Mouse (Mus musculus): ENCODE data around the gene Gpatch8.
"Not testable (repeated sequence)": the region's sequence is repeated elsewhere in the genome, so short reads cannot be mapped to it uniquely, and the experiment has no call there.

The Gpatch8 gene

DNA sequence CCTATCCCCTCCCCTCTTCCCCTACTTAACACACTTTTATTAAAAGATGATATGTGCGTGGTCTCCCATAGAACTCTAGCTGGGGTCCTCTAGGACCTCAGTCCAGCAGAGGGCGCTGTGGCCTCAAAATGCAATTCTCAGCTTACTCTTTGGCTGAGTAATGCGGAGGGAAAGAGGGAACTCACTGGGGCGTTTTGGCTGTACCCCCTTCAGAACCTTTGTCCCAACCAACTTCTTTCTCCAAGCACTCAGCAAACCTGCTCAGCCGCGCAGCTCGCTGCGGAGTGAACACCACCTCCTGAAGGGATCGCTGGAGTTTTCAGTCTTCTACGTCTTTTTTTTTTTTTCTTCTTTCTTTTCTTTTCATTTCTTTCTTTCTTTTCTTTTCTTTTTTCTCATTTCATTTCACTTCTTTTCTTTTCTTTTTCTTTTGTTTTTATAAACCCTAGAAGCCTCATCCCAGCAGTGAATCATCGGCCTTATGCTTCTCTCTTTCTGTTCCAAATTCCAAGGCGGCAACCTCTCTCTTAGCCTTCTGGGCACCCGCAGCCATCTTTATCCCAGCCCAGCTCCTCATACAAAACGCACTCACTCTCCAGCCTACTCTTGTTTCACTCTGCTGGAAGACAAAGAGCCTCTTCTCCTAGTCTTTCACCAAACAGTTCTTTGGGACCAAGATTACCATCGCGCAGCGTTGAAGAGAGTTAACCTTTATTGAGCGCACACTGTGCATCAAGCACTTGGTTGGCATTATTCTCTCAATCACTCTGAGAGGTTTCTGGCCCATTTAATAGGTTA, 16.9 kb upstream of the Gpatch8 start:
- peak; percentile 90 for DNase-seq (ENCODE audit: low spot score)

GRCm38 (mm10) chr11:102568756-102569377, 12.7 kb upstream of the Gpatch8 start:
- no peak for DNase-seq (ENCODE audit: low spot score)

GRCm38 (mm10) chr11:102568191-102568590, 12.0 kb upstream of the Gpatch8 start:
- no peak for DNase-seq (ENCODE audit: low spot score)

- no peak for DNase-seq (ENCODE audit: low spot score)
Measured at GRCm38 (mm10) chr11:102567723-102568122, 11.5 kb upstream of the Gpatch8 start.

DNA sequence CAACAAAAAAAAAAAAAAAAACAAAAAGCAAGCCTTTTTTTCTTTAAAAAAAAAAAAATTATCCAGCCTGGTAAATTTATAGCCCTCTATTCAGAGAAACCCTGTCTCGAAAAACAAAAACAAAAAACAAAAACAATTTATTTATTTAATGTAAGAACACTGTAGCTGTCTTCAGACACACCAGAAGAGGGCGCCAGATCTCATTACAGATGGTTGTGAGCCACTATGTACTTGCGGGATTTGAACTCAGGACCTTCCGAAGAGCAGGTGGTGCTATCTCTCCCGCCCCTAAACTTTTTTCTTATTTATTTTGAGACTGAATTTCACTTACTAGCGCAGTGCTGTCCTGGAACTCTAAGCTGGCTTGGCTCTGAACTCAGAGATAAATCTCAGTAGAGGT, 11.0 kb upstream of the Gpatch8 start:
- no peak for DNase-seq (ENCODE audit: low spot score)

DNA sequence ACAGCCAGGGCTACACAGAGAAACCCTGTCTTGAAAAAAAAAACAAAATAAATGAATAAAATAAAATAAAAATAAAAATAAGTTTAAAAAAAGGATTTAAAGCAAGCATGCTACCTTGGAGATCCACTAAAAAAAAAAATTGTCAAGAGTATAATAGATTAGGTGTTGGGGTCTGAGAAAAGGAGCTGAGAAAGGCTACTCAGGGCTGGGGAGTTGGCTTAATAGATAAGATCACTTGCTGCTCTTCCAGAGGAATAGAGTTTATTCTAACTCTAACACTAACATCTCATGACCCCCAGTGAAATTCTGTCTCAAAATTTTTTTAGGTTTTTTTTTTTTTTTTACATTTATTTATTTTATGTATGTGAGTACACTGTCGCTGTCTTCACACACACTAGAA, 10.1 kb upstream of the Gpatch8 start:
- DNase-seq (ENCODE audit: low spot score) = no peak

DNA sequence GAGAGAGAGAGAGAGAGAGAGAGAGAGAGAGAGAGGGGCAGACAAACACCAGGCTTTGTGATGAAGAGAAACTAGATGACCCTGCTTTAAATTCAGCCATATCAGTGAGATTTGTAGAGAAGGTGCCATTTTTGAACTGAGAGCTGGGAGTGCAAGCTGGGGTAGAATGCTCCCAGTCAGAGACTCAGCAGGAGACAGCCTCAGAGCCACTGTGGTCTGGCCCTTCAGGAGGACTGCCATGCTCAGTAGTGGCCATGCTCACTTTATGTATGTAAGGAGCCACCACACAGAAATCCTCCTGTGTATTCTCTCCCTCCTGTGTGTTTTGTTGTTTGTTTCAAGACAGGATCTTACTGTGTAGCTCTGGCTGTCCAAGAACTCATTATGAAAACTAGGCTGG, 9.5 kb upstream of the Gpatch8 start:
- DNase-seq (ENCODE audit: low spot score) = no peak

DNA sequence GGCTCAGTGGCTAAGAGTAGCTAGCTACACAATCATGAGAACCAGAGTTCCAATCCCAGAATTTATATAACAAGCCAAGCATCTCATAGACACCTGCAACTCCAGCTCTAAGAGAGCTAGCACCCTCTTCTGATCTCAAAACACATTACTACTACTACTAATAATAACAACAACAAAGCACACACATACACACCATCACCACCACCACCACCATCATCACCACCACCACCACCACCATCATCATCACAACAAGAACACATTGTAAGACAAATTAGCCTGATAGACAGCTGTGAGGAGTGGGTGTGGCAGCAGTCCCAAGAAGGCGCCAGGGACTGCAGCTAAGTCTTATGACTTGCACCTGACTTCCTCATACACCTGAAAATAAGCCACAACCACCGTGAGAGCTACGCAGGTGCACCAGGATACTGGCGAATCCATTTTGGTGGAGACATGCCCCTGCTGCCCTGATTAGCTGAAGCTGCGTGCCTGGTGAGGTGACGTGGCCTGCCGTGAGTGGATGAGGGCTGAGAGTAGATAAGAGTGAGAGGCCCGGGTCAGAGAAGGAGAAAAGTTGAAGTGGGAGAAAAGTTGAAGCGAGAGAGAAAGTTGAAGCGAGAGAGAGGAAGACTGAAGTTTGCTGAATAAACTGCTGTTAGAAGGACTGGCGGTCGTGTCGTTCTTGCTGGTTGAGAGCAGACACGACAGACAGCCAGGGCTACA, 8.9 kb upstream of the Gpatch8 start:
- DNase-seq (ENCODE audit: low spot score) = not testable (repeated sequence)

GRCm38 (mm10) chr11:102558704-102559103, 2.5 kb upstream of the Gpatch8 start:
- DNase-seq (ENCODE audit: low spot score) = no peak

DNA sequence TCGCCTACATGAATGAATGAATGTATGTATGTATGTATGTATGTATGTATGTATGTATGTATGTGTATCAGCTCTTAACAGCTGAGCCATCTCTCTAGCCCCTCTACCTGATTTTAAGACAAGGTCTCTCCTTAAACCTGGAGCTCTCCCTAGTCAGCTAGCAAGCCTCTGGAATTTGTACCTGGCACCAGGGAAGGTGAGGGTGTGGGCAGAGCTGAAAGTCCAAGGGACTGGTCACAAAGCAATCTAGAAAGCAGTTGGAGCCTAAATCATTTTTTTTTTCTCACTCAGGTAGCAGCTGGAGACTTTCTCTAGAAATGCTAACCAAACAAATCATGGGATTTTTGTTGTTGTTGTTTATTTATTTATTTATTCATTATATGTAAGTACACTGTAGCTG, 1.2 kb upstream of the Gpatch8 start:
- DNase-seq (ENCODE audit: low spot score) = no peak

DNA sequence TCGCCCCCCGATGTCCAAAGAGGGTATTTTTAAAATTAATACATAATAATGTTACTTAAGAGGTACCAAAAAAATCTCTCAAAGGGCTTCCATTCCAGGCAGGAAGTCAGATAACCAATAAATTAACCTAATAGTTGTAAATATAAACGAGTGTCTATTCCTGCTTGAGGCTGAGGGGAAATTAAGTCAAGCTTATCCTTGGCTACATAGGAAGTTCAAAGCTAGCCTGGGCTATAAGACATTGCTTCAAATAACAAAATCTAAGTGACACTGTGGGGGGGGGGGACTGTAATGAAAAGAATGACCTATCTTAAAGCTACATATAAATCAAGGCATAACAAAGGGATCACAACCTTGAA, 503 bp upstream of the Gpatch8 start:
- no peak for DNase-seq (ENCODE audit: low spot score)

DNA sequence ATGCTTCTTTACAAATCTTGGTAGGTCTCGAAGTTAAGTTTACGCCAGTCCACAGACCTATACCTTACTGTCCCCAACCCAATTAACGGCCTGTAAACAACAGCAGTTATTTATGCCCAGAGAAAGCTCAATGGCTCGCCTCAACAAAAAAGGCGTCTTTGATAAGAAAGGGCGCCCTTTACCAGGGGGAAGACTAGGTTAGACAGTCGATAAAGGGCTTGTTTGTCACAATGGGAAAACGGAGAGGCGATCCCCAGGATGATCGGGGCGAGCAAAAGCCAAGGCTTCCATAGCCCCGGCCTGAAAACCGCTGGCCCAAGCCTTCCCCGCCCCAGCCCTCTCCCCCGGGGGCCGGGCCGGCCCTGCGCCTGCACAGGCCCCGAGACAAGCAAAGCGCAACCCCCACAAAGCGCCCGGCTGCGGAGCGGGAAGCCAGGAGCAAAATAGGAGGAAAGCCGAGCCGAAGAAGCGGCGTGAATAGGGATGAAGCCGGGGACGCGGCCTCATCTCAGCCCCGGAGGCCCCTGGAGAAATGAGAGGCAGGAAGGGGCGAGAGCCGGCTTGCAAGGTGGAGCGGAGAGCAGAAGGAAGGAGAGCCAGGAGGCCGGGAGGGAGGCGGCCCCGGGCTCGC, 677 bp downstream of the Gpatch8 start:
- DNase-seq (ENCODE audit: low spot score) = peak; percentile 31

DNA sequence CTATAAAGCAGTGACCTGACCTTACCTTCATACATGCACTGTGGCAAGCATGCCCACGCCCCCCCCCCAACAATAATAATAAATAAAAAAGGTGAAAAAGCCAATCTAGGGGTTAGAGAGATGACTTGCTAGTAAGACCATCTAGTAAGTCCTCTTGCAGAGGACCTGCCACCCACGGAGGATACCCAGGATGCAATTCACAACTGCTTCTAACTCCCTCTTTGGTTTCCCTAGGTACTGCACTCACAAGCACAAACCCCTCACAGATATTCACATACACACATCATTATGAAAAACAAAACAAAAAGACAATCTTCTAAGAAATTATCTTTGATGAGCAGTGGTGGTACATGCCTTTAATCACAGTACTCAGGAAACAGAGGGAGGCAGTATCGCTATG, 4.1 kb downstream of the Gpatch8 start:
- no peak for DNase-seq (ENCODE audit: low spot score)

DNA sequence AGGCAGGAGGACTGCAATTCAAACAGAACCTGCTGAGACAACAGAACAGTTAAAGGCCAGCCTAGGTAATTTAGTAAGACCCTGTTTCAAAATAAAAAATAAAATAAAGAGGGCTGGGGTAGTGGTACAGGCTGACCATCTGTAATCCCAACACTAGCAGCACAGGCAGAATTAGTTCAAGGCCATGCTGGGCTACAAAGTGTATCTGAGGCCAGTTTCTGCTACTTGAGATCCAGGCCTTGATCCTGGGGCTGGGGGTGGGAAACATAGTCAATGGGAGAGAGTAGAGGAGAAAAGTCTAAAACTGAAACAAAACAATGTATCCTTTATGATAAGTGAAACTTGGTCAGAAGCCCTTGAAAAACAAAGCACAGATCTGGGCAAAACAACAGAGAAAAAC, 5.0 kb downstream of the Gpatch8 start:
- no peak for DNase-seq (ENCODE audit: low spot score)

DNA sequence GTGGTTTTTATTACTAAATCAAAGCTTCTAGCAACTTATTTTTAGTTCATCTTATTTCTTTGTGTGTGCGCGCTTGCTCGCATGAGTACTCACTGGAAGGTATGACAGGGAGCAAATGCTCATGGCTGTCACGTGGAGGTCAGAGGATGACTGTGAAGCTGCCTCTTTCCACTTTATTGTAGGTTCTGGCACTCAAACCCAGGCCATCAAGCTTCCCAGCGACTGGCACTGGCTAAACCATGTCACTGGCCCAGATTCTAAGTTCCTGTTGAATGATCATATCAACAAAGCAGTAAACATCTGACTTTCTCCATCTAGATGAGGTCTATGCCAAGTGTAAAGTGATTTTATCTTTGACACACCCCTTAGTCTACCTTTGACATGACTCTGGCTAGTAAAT, 14.7 kb downstream of the Gpatch8 start:
- no peak for DNase-seq (ENCODE audit: low spot score)

DNA sequence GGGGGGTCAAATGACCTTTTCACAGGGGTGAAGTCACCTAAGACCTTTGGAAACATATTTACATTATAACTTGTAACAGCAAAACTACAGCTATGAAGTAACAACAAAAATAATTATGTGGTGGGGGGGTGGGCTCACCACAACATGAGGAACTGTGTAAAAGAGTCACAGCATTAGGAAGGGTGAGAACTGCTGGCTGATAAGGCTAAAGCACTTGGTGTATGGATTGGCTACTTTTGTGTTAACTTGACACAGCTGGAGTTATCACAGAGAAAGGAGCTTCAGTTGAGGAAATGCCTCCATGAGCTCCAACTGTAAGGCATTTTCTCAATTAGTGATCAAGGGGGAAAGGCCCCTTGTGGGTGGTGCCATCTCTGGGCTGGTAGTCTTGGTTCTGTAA, 15.9 kb downstream of the Gpatch8 start:
- not testable (repeated sequence) for DNase-seq (ENCODE audit: low spot score)

DNA sequence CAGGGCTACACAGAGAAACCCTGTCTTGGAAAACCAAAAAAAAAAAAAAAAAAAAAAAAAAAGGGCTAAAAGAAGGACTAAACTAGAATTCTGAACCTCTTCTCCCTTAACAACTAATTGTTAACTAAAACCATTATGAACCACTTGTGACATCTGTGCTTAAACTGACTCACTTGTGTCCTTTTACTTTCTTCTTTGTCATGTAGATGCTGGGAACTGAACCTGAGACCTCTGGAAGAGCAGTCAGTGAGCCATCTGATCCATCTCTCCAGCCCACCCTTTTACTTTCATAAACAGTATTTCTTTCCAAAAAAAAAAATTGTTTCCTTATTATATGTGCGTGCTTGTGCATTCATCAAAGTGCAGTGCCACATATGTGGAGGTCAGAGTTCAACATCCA, 16.5 kb downstream of the Gpatch8 start:
- DNase-seq (ENCODE audit: low spot score) = no peak

GRCm38 (mm10) chr11:102536210-102536609, 20.0 kb downstream of the Gpatch8 start:
- peak; percentile 72 for DNase-seq (ENCODE audit: low spot score)

DNA sequence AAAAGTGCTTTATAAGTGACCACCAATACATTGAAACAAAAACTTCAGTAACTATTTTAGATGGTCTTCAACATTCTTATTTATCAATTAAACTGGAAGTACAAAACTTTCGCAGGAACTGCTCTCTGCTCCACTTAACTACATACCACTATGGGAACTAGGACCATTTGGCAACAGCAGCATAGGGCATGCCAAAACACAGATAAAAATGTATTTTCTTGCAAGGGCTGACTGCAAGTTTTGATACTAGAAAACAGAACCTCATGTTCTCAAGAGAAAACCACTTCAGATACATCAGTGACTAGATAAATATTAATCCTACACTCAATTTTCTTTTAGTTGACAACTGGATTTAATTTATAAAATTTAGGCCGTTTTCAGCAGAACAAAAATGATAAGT, 22.1 kb downstream of the Gpatch8 start:
- DNase-seq (ENCODE audit: low spot score) = peak; percentile 62

GRCm38 (mm10) chr11:102531425-102531824, 24.8 kb downstream of the Gpatch8 start:
- DNase-seq (ENCODE audit: low spot score) = no peak

- no peak for DNase-seq (ENCODE audit: low spot score)
Measured at GRCm38 (mm10) chr11:102514793-102515424, 41.3 kb downstream of the Gpatch8 start.

DNA sequence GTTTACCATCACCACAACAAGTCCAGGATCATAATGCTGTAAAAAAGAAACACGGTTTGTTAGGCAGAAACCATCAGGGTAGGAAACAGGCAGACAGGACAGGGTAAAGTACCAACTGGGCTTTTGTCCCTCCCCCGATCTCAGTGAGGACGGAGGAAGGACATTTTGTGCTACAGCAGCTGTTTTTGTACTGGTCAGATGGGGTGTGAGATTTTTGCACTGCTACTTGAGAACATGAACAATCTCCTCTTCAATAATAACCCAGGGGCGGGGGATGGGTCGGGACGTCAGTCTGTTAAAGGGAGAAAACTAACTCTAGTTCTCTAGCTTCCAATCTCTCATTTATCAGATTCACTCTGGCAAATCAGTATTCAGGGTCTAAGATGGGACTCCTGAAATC, 46.0 kb downstream of the Gpatch8 start:
- DNase-seq (ENCODE audit: low spot score) = no peak

Data from adipocyte (in vitro differentiated cells).